Mouse (Mus musculus): ENCODE results near the gene Sat2. TPM values are rescaled to one million over a fixed set of nuclear protein-coding genes. Genes with fewer than 3 reads are reported as not detected.
A peak's percentile ranks its signal among the peaks of the same experiment; 100 is the strongest.

Sat2 gene
- total and polyA plus RNA-seq, 3 experiments: not detected

DNA sequence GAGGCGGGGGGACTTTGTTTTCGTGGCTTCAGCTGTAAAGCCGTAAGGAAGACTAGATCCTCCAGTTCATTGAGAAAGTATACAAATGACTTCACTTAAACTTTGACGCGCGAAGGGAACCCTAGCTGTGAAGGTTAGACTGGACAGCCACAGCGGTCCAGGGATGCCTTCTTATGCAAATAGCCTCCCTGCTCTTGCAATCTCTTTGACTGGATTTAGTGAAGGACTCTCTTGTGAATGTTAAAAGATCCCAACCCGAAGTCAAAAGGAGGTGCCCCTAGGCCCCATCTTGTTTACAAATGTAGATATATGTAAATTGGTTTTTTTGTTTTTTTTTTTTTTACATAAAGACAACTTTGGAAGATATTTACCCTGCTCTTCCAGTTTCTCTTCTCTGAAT is 40.0 kb upstream of the Sat2 start:
- H3K79me2 ChIP-seq (replicated peaks; ENCODE audit: control insufficient read depth, extremely low read depth, insufficient read depth, poor library complexity, severe bottlenecking): peaks cover 84% of the 10 kb centered on the region
- TF ChIP-seq ZNF384 (IDR thresholded peaks at IDR 0.05; ENCODE audit: low read depth, low read length): 0 out of 2 replicates have a peak, but pooled peaks have one; percentile 37
- no peak for TF ChIP-seq JUN (IDR thresholded peaks at IDR 0.05; ENCODE audit: insufficient read depth, low read depth, low read length)
- no peak for TF ChIP-seq ELF1 (IDR thresholded peaks at IDR 0.05; ENCODE audit: low read depth, low read length)
- no peak for TF ChIP-seq ZMIZ1 (IDR thresholded peaks at IDR 0.05; ENCODE audit: low read depth, low read length)
- no peak for TF ChIP-seq ZC3H11A (IDR thresholded peaks at IDR 0.05; ENCODE audit: low read depth, low read length)
- TF ChIP-seq PAX5 (IDR thresholded peaks at IDR 0.05; ENCODE audit: low read length): no peak
- no peak for TF ChIP-seq UBTF (IDR thresholded peaks at IDR 0.05; ENCODE audit: low read depth, low read length)
- 0 out of 2 replicates have a peak, but pooled peaks have one; percentile 5 for TF ChIP-seq EP300 (IDR thresholded peaks at IDR 0.05; ENCODE audit: low read length)
- TF ChIP-seq USF1 (IDR thresholded peaks at IDR 0.05; ENCODE audit: low read depth, low read length): no peak
- no peak for TF ChIP-seq CTCF (conservative IDR thresholded peaks at IDR 0.05 in 1 of 2, IDR thresholded peaks at IDR 0.05 in 1 of 2; ENCODE audit: low read depth in 2 of 2, low read length in 2 of 2)
- TF ChIP-seq TBP (conservative IDR thresholded peaks at IDR 0.05; ENCODE audit: low read depth, low read length): no peak
- no peak for TF ChIP-seq MAZ (IDR thresholded peaks at IDR 0.05; ENCODE audit: low read depth, low read length)
- no peak for TF ChIP-seq IRF4 (IDR thresholded peaks at IDR 0.05; ENCODE audit: low read depth, low read length)
- no peak for TF ChIP-seq CHD1 (IDR thresholded peaks at IDR 0.05; ENCODE audit: low read depth, low read length)
- dilution Hi-C loops (cut with MboI; ENCODE audit: extremely low pct_ligation_motif_present, extremely low pct_unique_long_range_greater_than_20kb, low sequenced_read_pairs) (no loop called here), in situ Hi-C loops (cut with MboI; ENCODE audit: low pct_ligation_motif_present, low pct_unique_long_range_greater_than_20kb, low sequenced_read_pairs) (no loop called here)
- peaks cover 16 to 61% of the 10 kb centered on the region in 2 experiments for H3K4me1 ChIP-seq (ENCODE audit: control insufficient read depth in 1 of 2, insufficient read depth in 2 of 2)
- H3K9ac ChIP-seq (ENCODE audit: insufficient read depth, low read depth): peak overlapping the region; percentile 82
- peaks cover 20 to 50% of the 10 kb centered on the region in 2 experiments for H3K36me3 ChIP-seq (replicated peaks in 1 of 2; ENCODE audit: control insufficient read depth in 1 of 2, insufficient read depth in 1 of 2, low read length in 1 of 2)
- no peak overlapping the region for H3K27ac ChIP-seq (ENCODE audit: insufficient read depth, low read depth)
- H3K4me2 ChIP-seq (ENCODE audit: insufficient read depth, low read depth, poor library complexity, severe bottlenecking): peak overlapping the region; percentile 96
- no peak for DNase-seq (ENCODE audit: extremely low read depth)
- no peaks in the 10 kb centered on the region for H3K27me3 ChIP-seq (replicated peaks)
- peak overlapping the region; percentile 81 to 99 (median 95) for H3K4me3 ChIP-seq (replicated peaks in 1 of 3; ENCODE audit: low read depth in 2 of 3, low read length in 2 of 3, poor library complexity in 1 of 3)
- no peaks in the 10 kb centered on the region for H3K9me3 ChIP-seq (replicated peaks; ENCODE audit: low read length)

DNA sequence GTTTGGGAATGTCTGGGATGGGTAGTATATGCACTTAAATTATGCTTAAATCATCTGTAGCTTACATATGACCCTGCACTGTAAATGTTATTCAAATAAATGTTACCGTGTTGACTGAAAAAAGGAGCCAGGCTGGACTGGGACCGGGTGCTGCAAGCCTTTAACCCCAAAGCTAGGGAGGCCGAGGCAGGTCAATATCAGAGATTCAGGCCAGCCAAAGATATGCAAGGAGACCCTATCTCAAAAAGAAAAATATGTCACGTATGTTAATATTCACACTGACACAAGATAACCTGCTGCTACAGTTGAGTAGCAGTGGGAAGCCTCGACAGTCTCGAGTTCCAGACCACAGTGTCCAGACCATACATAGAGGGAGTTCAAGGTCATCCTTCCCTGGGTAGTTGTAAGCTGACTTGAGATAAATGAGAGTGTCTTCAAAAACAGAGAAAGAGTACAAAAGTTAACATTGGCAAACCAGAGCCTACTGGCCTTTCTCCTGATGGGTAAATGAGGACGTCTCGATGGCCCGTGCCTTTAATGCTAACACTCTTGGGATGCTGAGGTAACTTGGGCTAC is 39.5 kb upstream of the Sat2 start:
- H3K4me1 ChIP-seq (ENCODE audit: control insufficient read depth in 1 of 2, insufficient read depth in 2 of 2): peaks cover 16 to 57% of the 10 kb centered on the region in 2 experiments
- H3K27ac ChIP-seq (ENCODE audit: insufficient read depth, low read depth): no peak overlapping the region
- TF ChIP-seq ZMIZ1 (IDR thresholded peaks at IDR 0.05; ENCODE audit: low read depth, low read length) (no peak), ZKSCAN1 (IDR thresholded peaks at IDR 0.05; ENCODE audit: borderline replicate concordance, low read depth, low read length) (no peak)
- H3K4me2 ChIP-seq (ENCODE audit: insufficient read depth, low read depth, poor library complexity, severe bottlenecking): peak overlapping the region; percentile 96
- peak overlapping the region; percentile 82 for H3K9ac ChIP-seq (ENCODE audit: insufficient read depth, low read depth)
- in situ Hi-C loops (cut with MboI; ENCODE audit: low pct_ligation_motif_present, low pct_unique_long_range_greater_than_20kb, low sequenced_read_pairs): no loop called here
- peaks cover 23 to 49% of the 10 kb centered on the region in 2 experiments for H3K36me3 ChIP-seq (replicated peaks in 1 of 2; ENCODE audit: control insufficient read depth in 1 of 2, insufficient read depth in 1 of 2, low read length in 1 of 2)
- dilution Hi-C loops (cut with MboI; ENCODE audit: extremely low pct_ligation_motif_present, extremely low pct_unique_long_range_greater_than_20kb, low sequenced_read_pairs): no loop called here
- H3K27me3 ChIP-seq (replicated peaks): no peaks in the 10 kb centered on the region
- no peak for DNase-seq (ENCODE audit: extremely low read depth)
- H3K79me2 ChIP-seq (replicated peaks; ENCODE audit: control insufficient read depth, extremely low read depth, insufficient read depth, poor library complexity, severe bottlenecking): peaks cover 83% of the 10 kb centered on the region
- H3K4me3 ChIP-seq (replicated peaks in 1 of 3; ENCODE audit: low read depth in 2 of 3, low read length in 2 of 3, poor library complexity in 1 of 3): peak overlapping the region; percentile 10 to 99 (median 81)
- no peaks in the 10 kb centered on the region for H3K9me3 ChIP-seq (replicated peaks; ENCODE audit: low read length)

Data from CH12.LX (cell line).